Mouse (Mus musculus) bone marrow macrophage, adult 2 months (primary cell): Measurements from ENCODE around the gene Blm.

Experiments
- CTCF ChIP-seq: IDR thresholded peaks from 2 replicates; pipeline ENCODE4 v1.5.1; 2012; ENCODE audit warnings: low read depth, mild to moderate bottlenecking, low read length, moderate library complexity
- POLR2A ChIP-seq: IDR thresholded peaks from 2 replicates; pipeline ENCODE4 v1.6.1; 2012; ENCODE audit warnings: mild to moderate bottlenecking, low read depth, low read length, borderline replicate concordance

GRCm38 (mm10) chr7:80573076-80573475 lies 38.2 kb upstream of the Blm start:
- TF ChIP-seq POLR2A (no peak), CTCF (no peak)
